Mouse (Mus musculus) embryonic facial prominence, embryonic 11.5 days (tissue): ENCODE measurements at regions not wholly inside any gene's neighbourhood (a gene's known extent, or its start where the extent isn't known, plus 50 kb on each side); places are given as distances from the start of the nearest gene placed in this dataset.

Experiments used
- ATAC-seq: fragments of 200-750 bp; cut with Nextera tagmentation; replicated peaks from 2 replicates; pipeline ENCODE4 v1.8.0; 2017; ENCODE audit warnings: low read depth; ENCODE audit not compliant: insufficient number of reproducible peaks, low FRiP score, low TSS enrichment
- DNase-seq: peaks from one replicate; pipeline ENCODE4 v3.0.0-alpha.2; 2015; ENCODE audit warnings: low spot score
- H3K27ac ChIP-seq: fragments of 300-500 bp; sonication (generic); replicated peaks from 2 replicates; pipeline ENCODE4 v1.5.1; 2014; ENCODE audit warnings: mild to moderate bottlenecking, low read depth, low read length, control low read depth
- H3K27me3 ChIP-seq: fragments of 300-500 bp; sonication (generic); 2 replicates; pipeline ENCODE4 v1.6.1; 2014; ENCODE audit warnings: mild to moderate bottlenecking, low read length, moderate library complexity, mixed read lengths; ENCODE audit not compliant: control insufficient read depth, insufficient read depth
- H3K36me3 ChIP-seq: fragments of 300-500 bp; sonication (generic); replicated peaks from 2 replicates; pipeline ENCODE4 v1.6.1; 2014; ENCODE audit warnings: low read depth, mild to moderate bottlenecking, low read length, moderate library complexity, mixed read lengths; ENCODE audit not compliant: control insufficient read depth, insufficient read depth
- H3K4me1 ChIP-seq: fragments of 300-500 bp; sonication (generic); 2 replicates; pipeline ENCODE4 v1.6.1; 2014; ENCODE audit warnings: low read length, mixed read lengths; ENCODE audit not compliant: control insufficient read depth, insufficient read depth
- H3K4me2 ChIP-seq: fragments of 300-500 bp; sonication (generic); 2 replicates; pipeline ENCODE4 v1.6.1; 2014; ENCODE audit warnings: low read depth, mild to moderate bottlenecking, control low read depth, low read length, moderate library complexity
- H3K4me3 ChIP-seq: fragments of 300-500 bp; sonication (generic); 2 replicates; pipeline ENCODE4 v1.5.1; 2014; ENCODE audit warnings: low read depth, low read length, control low read depth
- H3K9ac ChIP-seq: fragments of 300-500 bp; sonication (generic); replicated peaks from 2 replicates; pipeline ENCODE4 v1.6.1; 2014; ENCODE audit warnings: mild to moderate bottlenecking, control low read depth, low read length
- H3K9me3 ChIP-seq: fragments of 300-500 bp; sonication (generic); replicated peaks from 2 replicates; pipeline ENCODE4 v1.6.1; 2016; ENCODE audit warnings: mild to moderate bottlenecking, low read length, inconsistent platforms, mixed read lengths; ENCODE audit not compliant: control insufficient read depth
- WGBS: fragments of 180-500 bp; shearing (Covaris S2); extraction: QIAGEN DNeasy Blood & Tissue Kit; methylation state at CpG from one replicate; pipeline ENCODE4 v1.1.7; 2014; 5-methylcytosine and 5-hydroxymethylcytosine counted together

DNA sequence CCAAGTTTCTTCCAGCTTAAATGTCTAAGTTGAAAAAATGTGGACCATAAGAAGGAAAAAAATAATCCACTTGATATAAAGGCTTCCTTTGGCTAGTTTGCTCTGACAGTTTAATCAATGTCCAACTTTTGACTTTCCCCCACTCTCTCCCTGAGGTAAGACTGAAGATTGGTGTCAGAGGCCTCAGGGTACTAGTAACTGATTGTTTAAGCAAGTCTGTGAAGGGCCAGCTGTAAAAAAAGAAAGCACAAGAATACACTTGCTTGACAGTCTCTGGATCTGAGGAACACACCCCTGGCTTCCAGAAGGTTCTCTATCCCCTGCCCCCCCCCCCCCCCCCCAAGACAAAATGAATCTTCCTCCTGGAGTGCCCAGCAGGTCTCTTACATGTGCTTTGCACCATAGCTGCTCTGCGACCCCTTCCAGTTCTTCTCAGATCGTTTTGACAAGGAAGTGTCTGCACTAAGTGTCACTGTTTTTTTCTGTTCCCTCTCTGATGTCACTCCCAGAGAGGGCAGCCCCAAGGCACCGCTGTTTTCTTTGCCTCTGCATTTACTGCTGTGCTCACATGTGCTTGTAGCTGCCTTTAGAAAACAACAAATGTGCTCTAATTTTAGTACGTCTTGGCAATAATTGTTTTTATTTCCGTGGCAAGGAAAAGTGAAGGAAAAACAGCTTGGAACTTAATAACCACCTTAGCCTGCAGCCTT lies 462.1 kb upstream of the Nr2f2 start:
- Histone ChIP-seq H3K4me2 (no peak overlapping the region), H3K4me3 (no peak overlapping the region), H3K9ac (no peak overlapping the region), H3K27me3 (no peaks in the 10 kb centered on the region), H3K9me3 (no peaks in the 10 kb centered on the region), H3K27ac (no peak overlapping the region), H3K4me1 (no peaks in the 10 kb centered on the region), H3K36me3 (no peaks in the 10 kb centered on the region)
- DNase-seq (no peak), ATAC-seq (no peak)
- WGBS: 22% methylated on average over 5 of the region's 5 CpGs

DNA sequence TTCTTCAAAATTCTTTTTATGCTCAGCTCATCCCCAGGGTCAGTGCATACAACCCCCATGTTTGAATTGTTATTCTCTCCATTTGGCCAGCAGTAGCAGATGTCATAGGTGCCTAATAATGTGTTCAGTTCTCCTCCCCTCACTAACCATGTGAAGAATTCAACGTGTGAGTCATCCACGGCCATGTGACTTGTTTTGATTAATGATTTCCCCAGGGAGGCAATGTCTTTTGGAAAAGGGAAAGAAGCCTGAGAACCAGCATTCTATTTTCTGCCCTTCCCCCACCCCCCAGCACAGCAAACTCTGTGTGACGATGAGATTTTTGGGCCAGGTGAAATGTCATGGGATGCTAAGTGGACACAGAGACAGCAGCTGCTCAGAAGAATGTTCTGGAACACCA lies 459.5 kb upstream of the Nr2f2 start:
- 35% methylated on average over 3 of the region's 3 CpGs for WGBS
- H3K27ac ChIP-seq: no peak overlapping the region
- H3K9me3 ChIP-seq: no peaks in the 10 kb centered on the region
- DNase-seq: no peak
- no peaks in the 10 kb centered on the region; the same call in 1 of the 2 replicates for H3K27me3 ChIP-seq
- no peaks in the 10 kb centered on the region for H3K36me3 ChIP-seq
- no peaks in the 10 kb centered on the region for H3K4me1 ChIP-seq
- no peak overlapping the region for H3K4me2 ChIP-seq
- no peak overlapping the region for H3K4me3 ChIP-seq
- H3K9ac ChIP-seq: no peak overlapping the region
- no peak for ATAC-seq

- 28% methylated on average over 11 of the region's 11 CpGs for WGBS
- no peaks in the 10 kb centered on the region for H3K9me3 ChIP-seq
- H3K27ac ChIP-seq: peak overlapping the region; percentile 56; the same call in 1 of the 2 replicates
- H3K4me3 ChIP-seq: no peak overlapping the region
- H3K4me2 ChIP-seq: no peak overlapping the region; the same call in 1 of the 2 replicates
- H3K27me3 ChIP-seq: no peaks in the 10 kb centered on the region; the same call in 1 of the 2 replicates
- ATAC-seq (no peak), DNase-seq (peak; percentile 82)
- H3K4me1 ChIP-seq: no peaks in the 10 kb centered on the region
- no peak overlapping the region for H3K9ac ChIP-seq
- H3K36me3 ChIP-seq: no peaks in the 10 kb centered on the region
These were observed 456.5 kb upstream of the Nr2f2 start for GRCm38 (mm10) chr7:70823020-70823419.

GRCm38 (mm10) chr7:70822310-70822821 lies 455.8 kb upstream of the Nr2f2 start:
- Histone ChIP-seq H3K4me3 (no peak overlapping the region), H3K4me2 (peak overlapping the region; percentile 7; the same call in 1 of the 2 replicates), H3K4me1 (no peaks in the 10 kb centered on the region), H3K9me3 (no peaks in the 10 kb centered on the region), H3K36me3 (no peaks in the 10 kb centered on the region), H3K27ac (peak overlapping the region; percentile 56), H3K9ac (no peak overlapping the region), H3K27me3 (no peaks in the 10 kb centered on the region; the same call in 1 of the 2 replicates)
- peak; percentile 47 for DNase-seq
- no peak for ATAC-seq
- 52% methylated on average over 9 of the region's 9 CpGs for WGBS

DNA sequence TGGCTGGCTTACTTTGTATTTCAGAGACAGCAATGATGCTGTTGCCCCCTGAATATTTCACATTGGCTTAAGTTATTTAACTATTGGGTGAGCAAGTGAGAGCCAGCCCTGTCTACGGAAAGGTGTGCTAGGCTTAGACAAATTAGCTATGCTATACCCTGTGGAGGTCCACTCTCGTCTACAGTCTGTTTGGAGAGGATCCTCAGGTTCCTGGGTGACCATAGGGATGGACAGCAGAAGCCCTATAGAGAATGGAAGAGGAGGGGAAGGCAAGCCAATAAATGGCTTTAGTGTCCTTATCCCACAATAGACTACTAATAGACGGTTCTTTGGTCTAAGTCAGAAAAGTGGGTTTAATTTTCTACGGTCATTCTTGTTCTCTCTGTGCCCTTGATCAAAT lies 455.3 kb upstream of the Nr2f2 start:
- H3K36me3 ChIP-seq: no peaks in the 10 kb centered on the region
- H3K9me3 ChIP-seq: no peaks in the 10 kb centered on the region
- no peaks in the 10 kb centered on the region; the same call in 1 of the 2 replicates for H3K27me3 ChIP-seq
- no peaks in the 10 kb centered on the region for H3K4me1 ChIP-seq
- 68% methylated on average over 4 of the region's 4 CpGs for WGBS
- no peak overlapping the region for H3K4me3 ChIP-seq
- DNase-seq (no peak), ATAC-seq (no peak)
- no peak overlapping the region for H3K27ac ChIP-seq
- no peak overlapping the region for H3K4me2 ChIP-seq
- H3K9ac ChIP-seq: no peak overlapping the region

GRCm38 (mm10) chr7:70817347-70817913 lies 450.9 kb upstream of the Nr2f2 start:
- H3K4me1 ChIP-seq: no peaks in the 10 kb centered on the region
- DNase-seq: no peak
- H3K27me3 ChIP-seq: no peaks in the 10 kb centered on the region; the same call in 1 of the 2 replicates
- no peak overlapping the region for H3K4me2 ChIP-seq
- ATAC-seq: no peak
- H3K4me3 ChIP-seq: no peak overlapping the region
- H3K36me3 ChIP-seq: no peaks in the 10 kb centered on the region
- H3K9ac ChIP-seq: no peak overlapping the region
- 80% methylated on average over 6 of the region's 6 CpGs for WGBS
- no peaks in the 10 kb centered on the region for H3K9me3 ChIP-seq
- H3K27ac ChIP-seq: no peak overlapping the region

DNA sequence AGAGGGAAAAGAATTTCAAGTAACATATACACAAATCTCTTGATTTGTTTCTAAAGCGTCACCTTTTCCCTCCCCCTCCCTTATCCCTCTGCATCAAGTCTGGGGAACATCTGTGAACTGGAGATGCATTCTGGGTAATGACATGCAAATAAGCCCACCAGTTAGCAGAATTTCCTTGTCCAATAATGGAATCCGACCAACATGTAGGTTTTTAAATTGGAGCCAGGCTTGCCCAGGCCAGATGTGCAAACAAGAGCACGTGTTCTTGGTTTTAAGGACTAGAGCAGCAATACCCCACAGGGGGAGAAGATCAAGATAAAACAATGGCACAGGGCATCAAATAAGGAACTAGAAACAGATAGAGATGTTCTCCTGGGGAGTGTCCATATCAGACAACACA lies 447.9 kb upstream of the Nr2f2 start:
- DNase-seq (peak; percentile 82), ATAC-seq (no peak)
- Histone ChIP-seq H3K36me3 (no peaks in the 10 kb centered on the region), H3K4me2 (no peak overlapping the region), H3K4me3 (no peak overlapping the region), H3K27me3 (no peaks in the 10 kb centered on the region), H3K9ac (no peak overlapping the region), H3K27ac (no peak overlapping the region), H3K4me1 (no peaks in the 10 kb centered on the region), H3K9me3 (no peaks in the 10 kb centered on the region)
- WGBS: 24% methylated on average over 3 of the region's 3 CpGs

DNA sequence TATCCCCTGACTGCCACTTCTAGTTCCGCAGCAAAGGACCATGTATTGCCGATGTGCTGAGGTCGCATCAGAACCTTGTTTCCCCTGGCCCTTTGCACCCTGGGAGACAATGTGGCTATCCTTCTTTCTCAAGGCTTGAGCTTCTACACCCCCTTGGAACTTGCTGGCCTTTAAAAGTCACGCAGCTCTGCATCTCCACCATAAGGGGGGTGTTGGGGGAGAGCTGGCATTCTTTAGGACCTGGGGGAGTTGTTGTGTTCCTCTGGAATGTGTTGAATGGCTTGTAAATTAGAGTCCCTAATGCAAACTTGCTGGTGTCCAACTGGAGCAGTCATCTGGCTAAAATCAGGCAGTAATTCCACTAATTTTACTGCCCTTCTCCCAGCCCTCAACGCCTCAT lies 446.6 kb upstream of the Nr2f2 start:
- H3K4me2 ChIP-seq: no peak overlapping the region
- no peaks in the 10 kb centered on the region for H3K27me3 ChIP-seq
- H3K27ac ChIP-seq: no peak overlapping the region
- no peak overlapping the region for H3K9ac ChIP-seq
- no peaks in the 10 kb centered on the region for H3K9me3 ChIP-seq
- ATAC-seq: no peak
- no peaks in the 10 kb centered on the region for H3K4me1 ChIP-seq
- DNase-seq: peak; percentile 48
- no peaks in the 10 kb centered on the region for H3K36me3 ChIP-seq
- no peak overlapping the region for H3K4me3 ChIP-seq
- WGBS: 20% methylated on average over 5 of the region's 5 CpGs
